Mouse (Mus musculus) ovary, postnatal 36 days (tissue): Measurements from ENCODE around the gene Rab32.
"Not testable (repeated sequence)": the region's sequence is repeated elsewhere in the genome, so short reads cannot be mapped to it uniquely, and the experiment has no call there.

Experiments used
- DNase-seq: peaks from one replicate; pipeline ENCODE4 v3.0.0; 2022; ENCODE audit warnings: low spot score, mixed read lengths

Rab32 gene

GRCm38 (mm10) chr10:10557570-10558336 lies at the start of gene Rab32:
Rab32 (minus strand) TSS chr10:10558265.
- DNase-seq = peak; percentile 93

DNA sequence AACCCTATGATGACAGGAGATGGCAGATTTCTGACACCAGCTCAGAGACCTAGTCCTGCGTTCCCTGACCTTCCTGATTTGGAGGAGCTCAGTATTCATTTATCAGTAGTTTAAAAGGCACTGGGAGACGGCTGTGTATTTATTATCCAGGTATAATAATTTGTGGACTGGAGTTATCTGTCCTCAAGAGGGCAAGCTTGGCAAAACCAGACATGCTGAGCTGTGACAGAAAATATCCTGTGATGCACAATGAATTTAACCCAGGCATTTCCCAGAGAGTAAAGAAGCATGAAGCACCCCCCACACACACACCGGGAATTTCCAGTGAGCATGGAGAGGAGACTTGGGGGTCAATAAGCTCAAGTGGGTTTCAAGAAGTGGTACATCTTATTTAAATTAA lies 42.7 kb upstream of the Rab32 start:
- DNase-seq = no peak

- DNase-seq = not testable (repeated sequence)
Observed at GRCm38 (mm10) chr10:10597495-10597894, 39.4 kb upstream of the Rab32 start.

GRCm38 (mm10) chr10:10580811-10581210 lies 22.7 kb upstream of the Rab32 start:
- no peak for DNase-seq

- DNase-seq = no peak
Observed at GRCm38 (mm10) chr10:10579821-10580220, 21.8 kb upstream of the Rab32 start.

DNA sequence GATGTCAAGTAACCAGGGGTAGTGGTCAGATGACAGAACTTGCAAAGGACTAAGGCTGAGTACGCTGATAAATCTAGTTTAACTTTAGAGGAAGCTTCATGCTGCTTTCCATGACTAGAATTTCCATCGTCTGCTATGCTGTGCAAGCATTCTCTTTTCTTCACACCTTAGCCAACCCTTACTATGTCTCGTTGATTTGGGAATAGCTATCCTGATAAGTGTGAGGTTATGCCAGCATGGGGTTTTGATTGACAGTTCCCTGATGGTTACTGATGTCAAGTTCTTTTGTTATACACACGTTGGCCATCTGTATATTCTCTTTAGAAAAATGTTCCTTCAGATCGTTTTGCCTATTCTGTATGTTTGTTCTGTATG lies 259 bp upstream of the Rab32 start:
- DNase-seq = no peak

DNA sequence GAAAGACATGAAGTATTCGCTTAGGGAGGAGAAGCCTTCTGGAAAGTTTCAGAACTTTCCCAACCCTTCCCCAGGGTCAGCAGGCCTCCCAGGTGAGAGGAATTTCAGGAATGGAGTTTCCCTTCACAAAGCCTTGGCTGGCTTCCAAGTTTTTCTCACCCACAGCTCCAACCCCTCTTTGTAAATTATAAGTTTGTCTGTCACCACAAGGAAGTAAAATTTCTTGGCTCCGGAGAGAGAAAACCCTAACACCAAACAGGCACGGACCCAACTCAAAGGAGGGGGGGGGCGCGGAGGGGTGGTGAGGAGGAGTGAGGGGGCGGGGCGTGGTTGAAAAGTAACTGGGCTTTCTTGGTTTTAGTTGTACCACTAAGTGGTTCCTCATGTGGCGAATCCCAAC lies 980 bp downstream of the Rab32 start:
- DNase-seq = peak; percentile 26

DNA sequence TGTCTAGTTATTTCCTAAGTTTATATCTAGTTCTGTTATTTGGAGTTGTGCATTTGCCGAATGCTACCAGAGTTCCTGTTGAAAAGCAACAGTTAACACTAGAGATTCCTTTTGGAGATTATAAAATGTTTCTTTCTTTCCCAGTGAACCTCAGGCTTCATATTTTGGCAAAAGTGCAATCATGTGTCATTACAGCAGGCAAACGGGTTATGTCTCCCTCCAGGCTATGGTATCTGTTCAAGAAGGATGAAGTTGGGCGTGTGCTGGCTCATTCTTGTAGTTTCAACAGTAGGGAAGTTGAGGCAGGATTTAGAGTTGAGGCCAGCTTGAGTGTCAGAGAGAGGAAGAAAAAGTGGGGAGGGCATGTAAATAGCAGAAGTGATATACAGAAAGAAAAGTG lies 2.4 kb downstream of the Rab32 start:
- no peak for DNase-seq

GRCm38 (mm10) chr10:10555221-10555620 lies 2.8 kb downstream of the Rab32 start:
- no peak for DNase-seq

DNA sequence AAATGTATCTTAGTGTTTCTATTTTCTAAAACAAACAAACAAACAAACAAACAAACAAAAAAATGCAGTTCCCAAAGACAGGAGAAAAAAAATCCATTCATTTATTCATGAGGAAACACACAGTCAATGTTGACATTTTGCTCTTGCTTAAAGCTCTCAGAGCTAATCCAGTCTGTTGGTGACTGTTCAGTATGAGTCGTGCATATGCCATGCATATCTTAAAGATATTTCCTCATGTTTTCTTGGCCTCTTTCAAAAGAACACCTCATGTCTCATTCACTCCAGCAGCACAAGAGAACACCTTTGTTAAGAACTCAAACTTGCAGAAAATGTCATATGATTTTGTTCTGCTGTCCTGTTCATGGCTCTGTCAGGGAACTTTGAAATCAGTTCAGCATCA lies 7.9 kb downstream of the Rab32 start:
- DNase-seq = no peak

DNA sequence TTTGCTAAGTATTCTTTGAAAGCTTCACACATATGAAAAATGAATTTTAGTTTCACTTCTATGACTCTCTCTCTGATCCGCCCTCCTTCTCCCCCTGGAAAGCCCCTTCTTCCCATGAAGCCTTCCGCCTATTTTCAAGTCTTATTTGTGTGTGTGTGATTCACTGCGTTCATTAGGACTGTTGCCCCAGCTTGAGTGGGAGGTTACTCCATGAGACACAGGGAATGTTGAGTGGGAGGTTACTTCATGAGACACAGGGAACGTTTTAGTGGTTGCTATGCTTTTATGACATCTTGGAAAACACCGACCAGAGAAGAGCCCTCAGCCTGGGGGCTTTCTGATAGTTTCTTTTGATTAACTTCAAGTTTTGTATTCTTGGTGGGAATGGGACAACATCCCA lies 11.4 kb downstream of the Rab32 start:
- no peak for DNase-seq

DNA sequence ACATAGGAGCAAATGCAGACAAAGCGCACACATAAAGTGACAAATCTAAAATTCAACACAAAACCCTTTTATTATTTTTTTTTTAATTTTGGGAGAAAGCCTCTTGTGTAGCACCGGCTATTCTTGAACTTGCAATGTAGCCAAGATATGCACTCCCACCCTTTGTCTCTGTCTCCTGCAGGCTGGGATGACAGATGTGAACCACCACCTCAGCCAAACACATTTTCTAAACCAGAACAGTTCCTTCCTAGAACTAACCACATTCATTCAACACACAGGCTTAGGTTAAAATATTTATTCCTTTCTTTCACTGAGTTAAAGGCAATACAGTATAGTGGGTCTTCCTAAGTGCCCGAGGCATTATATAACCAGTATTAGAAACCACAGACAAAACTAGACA lies 13.1 kb downstream of the Rab32 start:
- DNase-seq = no peak
